Mouse (Mus musculus) forebrain, embryonic 10.5 days (tissue): ENCODE measurements around the gene Dclre1b. TPM values are rescaled to one million over a fixed set of nuclear protein-coding genes. Genes with fewer than 3 reads are reported as not detected.

ENCODE experiments used
- DNase-seq: peaks from one replicate; pipeline ENCODE4 v3.0.0-alpha.2; 2017; ENCODE audit warnings: low spot score; ENCODE audit errors: extremely low spot score
- H3K27ac ChIP-seq: fragments of 300-500 bp; sonication (generic); 2 replicates; pipeline ENCODE4 v1.5.1; 2016; ENCODE audit warnings: mild to moderate bottlenecking
- H3K27me3 ChIP-seq: fragments of 300-500 bp; sonication (generic); 2 replicates; pipeline ENCODE4 v1.6.1; 2016; ENCODE audit warnings: mild to moderate bottlenecking; ENCODE audit not compliant: poor library complexity, severe bottlenecking
- H3K36me3 ChIP-seq: fragments of 300-500 bp; sonication (generic); replicated peaks from 2 replicates; pipeline ENCODE4 v1.6.1; 2016; ENCODE audit warnings: mild to moderate bottlenecking, moderate library complexity
- H3K4me1 ChIP-seq: fragments of 300-500 bp; sonication (generic); 2 replicates; pipeline ENCODE4 v1.6.1; 2016
- H3K4me3 ChIP-seq: fragments of 300-500 bp; sonication (generic); 2 replicates; pipeline ENCODE4 v1.5.1; 2016; ENCODE audit warnings: mild to moderate bottlenecking, moderate library complexity
- H3K9me3 ChIP-seq: fragments of 300-500 bp; sonication (generic); 2 replicates; pipeline ENCODE4 v1.6.1; 2016; ENCODE audit warnings: mild to moderate bottlenecking, moderate library complexity
- WGBS: fragments of 180-500 bp; shearing (Covaris S2); methylation state at CpG from one replicate; pipeline ENCODE4 v1.1.7; 2016; 5-methylcytosine and 5-hydroxymethylcytosine counted together
- polyA plus RNA-seq: library from polyadenylated mRNA; unstranded; fragments of >200 nt; fragmentation: Nextera tagmentation; extraction: Ambion mirVana; gene quantifications from 2 replicates; pipeline ENCODE4 v1.2.1, GENCODE M21; 2016

Gene Dclre1b
- polyA plus RNA-seq, 1 experiment from 2014 or later, result 40.5 TPM

GRCm38 (mm10) chr3:103751558-103751957, 57.7 kb downstream of the Dclre1b start:
- H3K9me3 ChIP-seq, result no peaks in the 10 kb centered on the region
- WGBS, result 85% methylated on average over 2 of the region's 2 CpGs
- peaks cover 82% of the 10 kb centered on the region for H3K36me3 ChIP-seq
- no peak overlapping the region for H3K4me3 ChIP-seq
- DNase-seq, result no peak
- H3K27ac ChIP-seq, result no peak overlapping the region
- no peaks in the 10 kb centered on the region for H3K4me1 ChIP-seq
- H3K27me3 ChIP-seq, result no peaks in the 10 kb centered on the region

Other genes starting within 250 kb of the Dclre1b start
- gene Syt6, start 234.2 kb downstream of the Dclre1b start, polyA plus RNA-seq, result 0.22 and 0.33 TPM in 2 replicates
- gene Atg4a-ps, start 163.4 kb downstream of the Dclre1b start, polyA plus RNA-seq, result 0.09 and 0.20 TPM in 2 replicates
- 5.6 and 5.8 TPM in 2 replicates for gene Olfml3, start 71.4 kb downstream of the Dclre1b start, polyA plus RNA-seq
- not detected in 2 replicates for gene Gm10964, start 70.1 kb downstream of the Dclre1b start, polyA plus RNA-seq
- gene Hipk1, start 17.9 kb downstream of the Dclre1b start, polyA plus RNA-seq, result 9.9 and 10.4 TPM in 2 replicates
- gene Ap4b1, start 76 bp upstream of the Dclre1b start, polyA plus RNA-seq, result 19.3 and 22.3 TPM in 2 replicates
- 0.17 TPM in 1 of 2 replicates, not detected in the other for gene Gm43064, start 129 bp upstream of the Dclre1b start, polyA plus RNA-seq
- 0.17 and 0.25 TPM in 2 replicates for gene Bcl2l15, start 23.2 kb upstream of the Dclre1b start, polyA plus RNA-seq
- gene Ptpn22, start 50.4 kb upstream of the Dclre1b start, polyA plus RNA-seq, result 0.37 TPM in 2 replicates
- 11.6 and 14.1 TPM in 2 replicates for gene Rsbn1, start 104.7 kb upstream of the Dclre1b start, polyA plus RNA-seq
- gene Phtf1, start 158.7 kb upstream of the Dclre1b start, polyA plus RNA-seq, result 32.6 and 33.4 TPM in 2 replicates